Mouse (Mus musculus): ENCODE measurements around the gene Thop1. TPM values are rescaled to one million over a fixed set of nuclear protein-coding genes. Genes with fewer than 3 reads are reported as not detected.

Gene Thop1
- 60.0 and 61.7 TPM in 2 replicates for polyA plus RNA-seq (2015; fragmentation: Nextera tagmentation; extraction: Ambion mirVana)

DNA sequence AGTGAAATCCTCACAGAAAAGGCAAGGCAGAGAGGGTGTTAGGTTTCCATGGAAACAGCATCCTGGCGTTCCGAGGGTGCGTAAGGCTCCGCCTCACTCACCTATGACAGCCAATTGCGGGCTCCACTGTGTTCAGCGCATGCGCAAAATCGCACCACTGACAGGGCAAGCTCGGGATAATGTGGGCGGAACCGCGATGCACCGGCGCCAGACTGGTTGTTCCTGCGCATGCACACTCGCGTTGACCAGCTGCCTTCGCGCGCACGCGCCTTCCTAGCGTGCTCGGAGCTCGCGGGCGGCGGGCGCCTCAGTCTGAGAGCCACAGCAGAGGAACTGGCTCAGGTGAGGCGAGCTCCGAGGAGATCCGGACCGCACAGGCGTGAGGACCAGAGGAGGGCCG is at the start of gene Thop1:
Gene Thop1 (plus strand): TSS at position 200 of the 400 bp plus-strand sequence.
- WGBS: under 1% methylated on average over 35 of the region's 35 CpGs
- H3K9ac ChIP-seq (replicated peaks): peak within 1 kb of the TSS; percentile 78
- H3K4me1 ChIP-seq: peaks cover 26% of the 10 kb centered on the region
- peak within 1 kb of the TSS; percentile 76 for H3K27ac ChIP-seq (replicated peaks)
- H3K27me3 ChIP-seq: no peaks in the 10 kb centered on the region
- peak within 1 kb of the TSS; percentile 59 for H3K4me2 ChIP-seq (replicated peaks)
- H3K36me3 ChIP-seq: peaks cover 20% of the 10 kb centered on the region
- H3K9me3 ChIP-seq: no peaks in the 10 kb centered on the region
- peak; percentile 97 for ATAC-seq (replicated peaks)
- peak within 1 kb of the TSS; percentile 71 for H3K4me3 ChIP-seq

- H3K4me2 ChIP-seq (replicated peaks): no peak overlapping the region
- no peak for ATAC-seq (replicated peaks)
- H3K4me1 ChIP-seq: peaks cover 16% of the 10 kb centered on the region
- no peaks in the 10 kb centered on the region for H3K9me3 ChIP-seq
- 69% methylated on average over 2 of the region's 2 CpGs for WGBS
- no peak overlapping the region for H3K27ac ChIP-seq (replicated peaks)
- H3K4me3 ChIP-seq: no peak overlapping the region
- H3K9ac ChIP-seq (replicated peaks): no peak overlapping the region
- no peaks in the 10 kb centered on the region for H3K36me3 ChIP-seq
- 0 out of 2 replicates have a peak, but pooled peaks cover 3% of the 10 kb centered on the region for H3K27me3 ChIP-seq
Observed at GRCm38 (mm10) chr10:81020207-81020606, 49.6 kb upstream of the Thop1 start.

DNA sequence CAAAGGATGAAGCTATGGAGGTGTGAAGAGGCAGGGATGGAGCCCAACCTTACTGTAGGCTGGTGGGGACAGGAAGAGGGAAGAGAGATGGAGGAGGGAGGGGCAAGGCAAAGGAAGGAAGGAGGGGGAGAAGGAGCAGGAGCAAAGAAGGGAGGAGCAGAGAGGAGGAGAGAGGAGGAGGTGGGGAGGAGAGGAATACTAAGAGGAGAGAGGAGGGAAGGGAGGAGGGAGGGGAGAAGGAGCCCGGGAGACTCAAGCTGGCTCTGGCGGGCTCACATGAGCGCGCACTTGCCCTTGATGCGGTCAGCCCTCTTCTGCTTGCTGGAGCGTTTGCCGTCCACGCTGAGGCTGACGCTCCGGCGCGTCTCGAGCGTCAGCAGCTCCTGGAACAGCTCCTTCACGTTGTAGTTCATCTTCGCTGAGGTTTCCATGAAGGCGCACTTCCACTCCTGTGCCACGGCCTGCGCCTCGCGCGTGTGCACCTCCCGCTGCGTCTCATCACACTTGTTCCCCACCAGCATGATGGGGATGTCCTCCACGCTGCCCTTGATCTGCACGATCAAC is 48.2 kb upstream of the Thop1 start:
- ATAC-seq (replicated peaks): no peak
- Histone ChIP-seq H3K36me3 (no peaks in the 10 kb centered on the region), H3K4me3 (no peak overlapping the region), H3K4me1 (peaks cover 19% of the 10 kb centered on the region), H3K27me3 (0 out of 2 replicates have a peak, but pooled peaks cover 3% of the 10 kb centered on the region), H3K4me2 (replicated peaks) (peak overlapping the region; percentile 11), H3K9me3 (no peaks in the 10 kb centered on the region), H3K9ac (replicated peaks) (peak overlapping the region; percentile 13; the same call in 1 of the 2 replicates), H3K27ac (replicated peaks) (no peak overlapping the region)
- WGBS: 17% methylated on average over 26 of the region's 26 CpGs

- H3K4me3 ChIP-seq: no peak overlapping the region
Observed at GRCm38 (mm10) chr10:81022744-81023143, 47.1 kb upstream of the Thop1 start.

DNA sequence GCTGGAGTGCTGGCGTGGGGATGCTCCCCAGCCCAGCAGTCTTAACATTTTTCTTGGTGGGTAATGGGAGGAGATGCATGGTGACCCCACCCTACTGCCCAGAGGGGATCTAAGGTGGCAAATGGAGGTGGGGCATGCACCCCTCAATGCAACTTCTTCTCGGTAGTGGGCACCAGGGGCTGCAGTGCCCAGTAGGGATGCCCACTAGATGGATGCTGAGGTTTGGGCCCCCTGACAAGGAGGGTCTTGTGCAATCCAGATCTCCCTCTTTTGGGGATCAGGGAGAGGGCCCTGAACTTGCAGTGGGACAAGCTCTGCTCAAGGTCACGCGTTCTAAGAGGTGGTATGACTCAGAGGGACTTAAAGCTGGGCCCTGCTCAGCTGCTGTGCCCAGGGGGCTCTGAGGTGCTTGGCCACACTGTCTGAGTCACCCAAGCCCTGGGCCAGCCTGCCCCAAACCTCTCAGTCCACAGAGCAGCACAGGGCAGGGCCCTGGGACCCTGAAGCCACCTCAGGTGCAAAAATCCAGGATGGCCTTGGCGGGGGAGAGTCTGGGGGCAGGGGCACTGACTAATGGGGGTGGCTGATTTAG is 45.4 kb upstream of the Thop1 start:
- peak; percentile 14; the same call in 1 of the 2 replicates for ATAC-seq (replicated peaks)
- Histone ChIP-seq H3K4me2 (replicated peaks) (peak overlapping the region; percentile 84), H3K9me3 (no peaks in the 10 kb centered on the region), H3K27me3 (0 out of 2 replicates have a peak, but pooled peaks cover 3% of the 10 kb centered on the region), H3K27ac (replicated peaks) (no peak overlapping the region), H3K36me3 (no peaks in the 10 kb centered on the region), H3K4me1 (peaks cover 23% of the 10 kb centered on the region), H3K9ac (replicated peaks) (peak overlapping the region; percentile 78; the same call in 1 of the 2 replicates), H3K4me3 (peak overlapping the region; percentile 55)
- 71% methylated on average over 5 of the region's 5 CpGs for WGBS

More at GRCm38 (mm10) chr10:81022744-81023143, 47.1 kb upstream of the Thop1 start:
- WGBS: 67% methylated on average over 8 of the region's 8 CpGs
- 0 out of 2 replicates have a peak, but pooled peaks cover 3% of the 10 kb centered on the region for H3K27me3 ChIP-seq
- H3K4me2 ChIP-seq (replicated peaks): no peak overlapping the region
- ATAC-seq (replicated peaks): no peak
- peaks cover 19% of the 10 kb centered on the region for H3K4me1 ChIP-seq
- H3K27ac ChIP-seq (replicated peaks): no peak overlapping the region
- H3K9me3 ChIP-seq: no peaks in the 10 kb centered on the region
- no peaks in the 10 kb centered on the region for H3K36me3 ChIP-seq
- no peak overlapping the region for H3K9ac ChIP-seq (replicated peaks)

GRCm38 (mm10) chr10:81025047-81025621 is 44.7 kb upstream of the Thop1 start:
- H3K4me3 ChIP-seq: peak overlapping the region; percentile 55
- H3K36me3 ChIP-seq: no peaks in the 10 kb centered on the region; the same call in 1 of the 2 replicates
- H3K9me3 ChIP-seq: no peaks in the 10 kb centered on the region
- under 1% methylated on average over 39 of the region's 43 CpGs for WGBS
- 0 out of 2 replicates have a peak, but pooled peaks cover 3% of the 10 kb centered on the region for H3K27me3 ChIP-seq
- H3K4me1 ChIP-seq: peaks cover 26% of the 10 kb centered on the region
- H3K4me2 ChIP-seq (replicated peaks): peak overlapping the region; percentile 84
- H3K27ac ChIP-seq (replicated peaks): no peak overlapping the region
- peak overlapping the region; percentile 78 for H3K9ac ChIP-seq (replicated peaks)
- ATAC-seq (replicated peaks): peak; percentile 29

- Histone ChIP-seq H3K4me3 (peak within 1 kb of the TSS; percentile 55), H3K4me2 (replicated peaks) (peak within 1 kb of the TSS; percentile 84), H3K27ac (replicated peaks) (no peak within 1 kb of the TSS), H3K4me1 (peaks cover 26% of the 10 kb centered on the region), H3K9me3 (no peaks in the 10 kb centered on the region), H3K9ac (replicated peaks) (peak within 1 kb of the TSS; percentile 78), H3K27me3 (0 out of 2 replicates have a peak, but pooled peaks cover 3% of the 10 kb centered on the region), H3K36me3 (peaks cover 5% of the 10 kb centered on the region)
- WGBS: 45% methylated on average over 12 of the region's 12 CpGs
- ATAC-seq (replicated peaks): no peak
Observed at GRCm38 (mm10) chr10:81025639-81026275, 44.1 kb upstream of the Thop1 start, which contains the start of gene Diras1. Gene Diras1, minus strand, starts transcription at chr10:81025662.

GRCm38 (mm10) chr10:81026857-81027256 is 43.0 kb upstream of the Thop1 start:
- 95% methylated on average over 5 of the region's 5 CpGs for WGBS
- no peak for ATAC-seq (replicated peaks)
- peaks cover 26% of the 10 kb centered on the region for H3K4me1 ChIP-seq
- H3K27ac ChIP-seq (replicated peaks): no peak overlapping the region
- H3K36me3 ChIP-seq: peaks cover 16% of the 10 kb centered on the region
- no peak overlapping the region for H3K4me2 ChIP-seq (replicated peaks)
- H3K4me3 ChIP-seq: no peak overlapping the region
- no peaks in the 10 kb centered on the region for H3K9me3 ChIP-seq
- H3K27me3 ChIP-seq: 0 out of 2 replicates have a peak, but pooled peaks cover 3% of the 10 kb centered on the region
- H3K9ac ChIP-seq (replicated peaks): no peak overlapping the region

DNA sequence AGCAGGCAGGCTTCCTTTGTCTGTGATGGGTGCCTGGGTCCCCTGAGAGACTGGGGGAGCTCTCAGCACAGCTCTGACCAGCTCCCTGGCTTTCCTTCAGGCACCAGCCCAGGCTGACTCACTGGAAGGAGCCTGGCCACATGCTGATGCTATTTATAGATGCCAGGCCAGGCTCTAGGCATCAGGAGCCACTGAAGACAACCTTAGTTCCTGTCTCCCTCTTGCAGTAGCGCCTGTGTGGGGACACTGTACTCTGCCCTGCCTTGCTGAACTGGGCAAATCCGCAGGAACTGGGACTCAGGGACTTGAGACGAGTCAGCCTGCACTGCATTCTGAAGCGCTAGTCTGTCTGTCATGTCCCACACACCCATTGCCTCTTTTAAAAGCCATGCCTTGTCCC is 42.5 kb upstream of the Thop1 start:
- no peak overlapping the region for H3K27ac ChIP-seq (replicated peaks)
- peaks cover 26% of the 10 kb centered on the region for H3K4me1 ChIP-seq
- peaks cover 19% of the 10 kb centered on the region for H3K36me3 ChIP-seq
- ATAC-seq (replicated peaks): no peak
- H3K4me3 ChIP-seq: no peak overlapping the region
- H3K4me2 ChIP-seq (replicated peaks): no peak overlapping the region
- H3K9ac ChIP-seq (replicated peaks): no peak overlapping the region
- 0 out of 2 replicates have a peak, but pooled peaks cover 3% of the 10 kb centered on the region for H3K27me3 ChIP-seq
- no peaks in the 10 kb centered on the region for H3K9me3 ChIP-seq
- 70% methylated on average over 4 of the region's 4 CpGs for WGBS

DNA sequence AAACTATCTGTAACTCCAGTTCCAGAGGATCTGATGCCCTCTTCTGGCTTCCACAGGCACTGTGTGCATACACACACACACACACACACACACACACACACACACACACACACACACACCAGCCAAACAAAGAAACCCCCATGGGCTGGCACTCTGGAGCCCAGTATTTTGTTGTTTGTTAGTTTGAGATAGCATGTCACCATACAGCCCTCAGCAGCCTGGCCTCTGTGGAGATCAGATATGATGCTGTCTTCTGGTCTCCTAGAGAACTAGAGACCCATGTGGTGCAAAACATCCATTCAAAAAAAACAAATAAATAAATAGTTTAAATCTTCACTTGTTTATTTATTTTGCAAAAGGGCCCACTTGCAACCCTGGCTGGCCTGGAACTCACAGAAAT is 41.6 kb upstream of the Thop1 start:
- H3K27ac ChIP-seq (replicated peaks): no peak overlapping the region
- no peak overlapping the region for H3K9ac ChIP-seq (replicated peaks)
- peaks cover 26% of the 10 kb centered on the region for H3K4me1 ChIP-seq
- ATAC-seq (replicated peaks): no peak
- H3K4me3 ChIP-seq: no peak overlapping the region
- peaks cover 28% of the 10 kb centered on the region for H3K36me3 ChIP-seq
- 0 out of 2 replicates have a peak, but pooled peaks cover 3% of the 10 kb centered on the region for H3K27me3 ChIP-seq
- H3K9me3 ChIP-seq: no peaks in the 10 kb centered on the region
- no peak overlapping the region for H3K4me2 ChIP-seq (replicated peaks)

DNA sequence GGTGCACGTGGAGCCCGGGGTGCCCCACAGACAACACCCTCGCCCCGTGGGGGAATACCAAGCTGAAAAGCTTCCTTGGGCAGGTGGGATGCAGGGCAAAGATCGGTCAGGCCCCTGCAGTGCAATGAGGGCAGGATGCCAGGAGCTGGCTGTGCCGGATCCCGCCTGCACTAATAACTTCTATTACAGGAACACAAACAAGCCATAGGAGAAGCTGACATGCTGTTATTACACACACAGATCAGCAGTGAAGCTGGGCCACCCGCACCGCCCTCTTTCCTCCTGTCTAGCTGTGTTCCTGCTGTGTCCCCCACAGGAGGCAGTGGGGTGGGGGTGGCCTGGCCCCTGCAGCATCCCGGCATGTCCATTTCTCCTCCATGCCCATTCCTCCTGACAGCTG is 40.8 kb upstream of the Thop1 start:
- Histone ChIP-seq H3K27me3 (0 out of 2 replicates have a peak, but pooled peaks cover 3% of the 10 kb centered on the region), H3K4me3 (no peak overlapping the region), H3K27ac (replicated peaks) (no peak overlapping the region), H3K9ac (replicated peaks) (no peak overlapping the region), H3K9me3 (no peaks in the 10 kb centered on the region), H3K4me2 (replicated peaks) (no peak overlapping the region), H3K4me1 (peaks cover 26% of the 10 kb centered on the region), H3K36me3 (peaks cover 28% of the 10 kb centered on the region)
- 71% methylated on average over 10 of the region's 10 CpGs for WGBS
- no peak for ATAC-seq (replicated peaks)

DNA sequence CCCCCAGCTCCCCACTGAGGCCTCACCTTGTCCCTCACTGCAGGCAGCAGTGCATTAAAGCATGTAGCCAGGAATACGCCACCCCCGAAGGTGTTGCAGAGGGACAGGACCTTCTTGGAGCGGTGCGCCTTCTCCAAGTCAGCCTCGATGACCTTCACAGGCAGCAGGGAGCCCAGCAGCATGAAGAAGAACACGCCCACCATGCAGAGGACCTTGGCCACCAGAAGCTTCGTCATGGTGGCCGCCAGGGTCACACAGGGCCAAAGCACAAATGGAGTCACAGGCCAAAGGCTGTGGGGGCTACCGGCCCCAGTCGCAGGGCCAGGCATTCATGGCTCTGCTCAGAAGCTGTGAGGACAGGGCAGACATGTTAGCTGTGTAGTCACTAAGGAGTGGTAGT is 36.2 kb upstream of the Thop1 start:
- ATAC-seq (replicated peaks): no peak
- Histone ChIP-seq H3K27me3 (no peaks in the 10 kb centered on the region), H3K4me3 (no peak overlapping the region), H3K4me2 (replicated peaks) (no peak overlapping the region), H3K9me3 (no peaks in the 10 kb centered on the region), H3K27ac (replicated peaks) (no peak overlapping the region), H3K4me1 (peaks cover 21% of the 10 kb centered on the region), H3K9ac (replicated peaks) (no peak overlapping the region), H3K36me3 (peaks cover 28% of the 10 kb centered on the region)
- WGBS: 82% methylated on average over 10 of the region's 10 CpGs

Data from forebrain, embryonic 15.5 days (tissue).